Mouse (Mus musculus) liver, embryonic 14.5 days (tissue): Measurements from ENCODE around the gene Ergic2.

ENCODE experiments used
- CTCF ChIP-seq: IDR thresholded peaks from 2 replicates; pipeline ENCODE4 v1.5.1; 2016; ENCODE audit warnings: antibody characterized with exemption, low read depth, control low read depth
- EP300 ChIP-seq: IDR thresholded peaks from 2 replicates; pipeline ENCODE4 v1.6.1; 2016; ENCODE audit warnings: antibody characterized with exemption, low read depth

GRCm38 (mm10) chr6:148216752-148217151 lies 4.6 kb upstream of the Ergic2 start:
- TF ChIP-seq CTCF (no peak), EP300 (no peak)
